Mouse (Mus musculus): ENCODE results near the gene Dus1l. TPM values are rescaled to one million over a fixed set of nuclear protein-coding genes. Genes with fewer than 3 reads are reported as not detected.
"Not testable (repeated sequence)": the region's sequence is repeated elsewhere in the genome, so short reads cannot be mapped to it uniquely, and the experiment has no call there.

Dus1l gene
- total and polyA plus RNA-seq, 2 experiments from 2014 or later, result 40.2 to 47.1 TPM

- DNase-seq (ENCODE audit: low spot score) (no peak), ATAC-seq (ENCODE audit: insufficient read depth, low read depth) (no peak)
- TF ChIP-seq EP300 (IDR thresholded peaks at IDR 0.05; ENCODE audit: low read depth) (no peak), CTCF (IDR thresholded peaks at IDR 0.05; ENCODE audit: low read depth) (no peak)
- no peak overlapping the region for H3K4me2 ChIP-seq (ENCODE audit: low read depth, low read length)
- H3K4me3 ChIP-seq (ENCODE audit: low read depth, low read length), result no peak overlapping the region
- peak overlapping the region; percentile 51; the same call in 1 of the 2 replicates for H3K27ac ChIP-seq (ENCODE audit: low read depth)
- WGBS, result 68% methylated on average over 6 of the region's 6 CpGs
- H3K4me1 ChIP-seq (ENCODE audit: control insufficient read depth, insufficient read depth), result peaks cover 7% of the 10 kb centered on the region; the same call in 1 of the 2 replicates
- no peaks in the 10 kb centered on the region for H3K36me3 ChIP-seq (replicated peaks; ENCODE audit: control insufficient read depth, insufficient read depth, low read length)
- H3K9ac ChIP-seq (replicated peaks; ENCODE audit: low read depth, low read length), result no peak overlapping the region
- no peaks in the 10 kb centered on the region for H3K9me3 ChIP-seq (replicated peaks; ENCODE audit: control insufficient read depth, low read length)
- H3K27me3 ChIP-seq (ENCODE audit: control insufficient read depth, insufficient read depth, low read length), result no peaks in the 10 kb centered on the region
Observed at GRCm38 (mm10) chr11:120799316-120799890, 3.2 kb upstream of the Dus1l start.

DNA sequence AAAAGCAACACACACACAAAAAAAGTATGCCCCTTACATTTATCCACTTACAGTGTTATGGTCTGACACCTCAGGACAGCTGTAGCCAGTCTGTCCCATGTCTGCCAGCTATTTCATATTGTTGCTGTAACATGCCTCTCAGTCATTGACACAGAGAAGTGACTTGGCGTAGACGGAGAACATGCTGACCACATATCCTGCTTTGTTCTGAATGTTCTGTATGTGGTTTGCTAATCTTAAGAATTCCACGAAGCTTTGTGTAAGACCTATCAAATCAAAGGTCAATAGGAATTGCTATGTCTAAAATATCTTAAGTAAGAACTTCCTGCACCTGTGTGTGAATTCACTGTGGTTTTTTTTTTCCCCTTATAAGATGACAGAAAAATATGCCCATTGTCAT is 2.0 kb upstream of the Dus1l start:
- no peaks in the 10 kb centered on the region for H3K27me3 ChIP-seq (ENCODE audit: control insufficient read depth, insufficient read depth, low read length)
- 66% methylated on average over 3 of the region's 3 CpGs for WGBS
- no peak overlapping the region for H3K4me2 ChIP-seq (ENCODE audit: low read depth, low read length)
- H3K36me3 ChIP-seq (replicated peaks; ENCODE audit: control insufficient read depth, insufficient read depth, low read length), result peaks cover 6% of the 10 kb centered on the region
- no peak overlapping the region for H3K4me3 ChIP-seq (ENCODE audit: low read depth, low read length)
- no peak for DNase-seq (ENCODE audit: low spot score)
- H3K27ac ChIP-seq (ENCODE audit: low read depth), result no peak overlapping the region
- no peaks in the 10 kb centered on the region for H3K9me3 ChIP-seq (replicated peaks; ENCODE audit: control insufficient read depth, low read length)
- no peak for ATAC-seq (ENCODE audit: insufficient read depth, low read depth)
- TF ChIP-seq EP300 (IDR thresholded peaks at IDR 0.05; ENCODE audit: low read depth) (no peak), CTCF (IDR thresholded peaks at IDR 0.05; ENCODE audit: low read depth) (no peak)
- no peak overlapping the region for H3K9ac ChIP-seq (replicated peaks; ENCODE audit: low read depth, low read length)
- H3K4me1 ChIP-seq (ENCODE audit: control insufficient read depth, insufficient read depth), result peaks cover 7% of the 10 kb centered on the region; the same call in 1 of the 2 replicates

- no peak overlapping the region; the same call in 1 of the 2 replicates for H3K4me2 ChIP-seq (ENCODE audit: low read depth, low read length)
- TF ChIP-seq EP300 (IDR thresholded peaks at IDR 0.05; ENCODE audit: low read depth) (no peak), CTCF (IDR thresholded peaks at IDR 0.05; ENCODE audit: low read depth) (no peak)
- WGBS, result 12% methylated on average over 8 of the region's 8 CpGs
- H3K27ac ChIP-seq (ENCODE audit: low read depth), result peak overlapping the region; percentile 85
- peak overlapping the region; percentile 94; the same call in 1 of the 2 replicates for H3K9ac ChIP-seq (replicated peaks; ENCODE audit: low read depth, low read length)
- H3K36me3 ChIP-seq (replicated peaks; ENCODE audit: control insufficient read depth, insufficient read depth, low read length), result peaks cover 20% of the 10 kb centered on the region
- no peaks in the 10 kb centered on the region for H3K9me3 ChIP-seq (replicated peaks; ENCODE audit: control insufficient read depth, low read length)
- ATAC-seq (ENCODE audit: insufficient read depth, low read depth) (peak; percentile 5; the same call in 1 of the 2 replicates), DNase-seq (ENCODE audit: low spot score) (no peak)
- H3K4me3 ChIP-seq (ENCODE audit: low read depth, low read length), result peak overlapping the region; percentile 94
- H3K4me1 ChIP-seq (ENCODE audit: control insufficient read depth, insufficient read depth), result peaks cover 7% of the 10 kb centered on the region; the same call in 1 of the 2 replicates
- H3K27me3 ChIP-seq (ENCODE audit: control insufficient read depth, insufficient read depth, low read length), result no peaks in the 10 kb centered on the region
Observed at GRCm38 (mm10) chr11:120796614-120796946, 377 bp upstream of the Dus1l start.

DNA sequence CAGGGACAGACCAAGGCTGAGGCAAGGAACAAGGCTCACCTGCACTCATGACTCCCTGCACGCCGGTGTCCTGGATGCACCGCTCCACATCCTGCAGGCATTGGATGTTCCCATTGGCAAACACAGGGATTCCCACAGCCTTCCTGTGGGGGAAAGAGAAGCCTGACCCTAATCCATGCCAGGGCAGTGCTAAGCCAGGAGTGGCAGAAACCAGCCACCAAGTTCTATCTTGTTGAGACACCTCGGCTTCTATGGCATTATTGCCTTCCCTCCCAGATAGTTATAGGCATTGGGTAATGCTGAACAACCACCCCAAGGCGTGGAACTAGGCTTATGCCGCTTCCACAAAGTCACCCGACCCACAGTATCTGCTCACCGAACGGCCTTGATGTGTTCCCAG is 3.6 kb downstream of the Dus1l start:
- Histone ChIP-seq H3K27me3 (ENCODE audit: control insufficient read depth, insufficient read depth, low read length) (no peaks in the 10 kb centered on the region), H3K4me2 (ENCODE audit: low read depth, low read length) (no peak overlapping the region), H3K9ac (replicated peaks; ENCODE audit: low read depth, low read length) (no peak overlapping the region), H3K9me3 (replicated peaks; ENCODE audit: control insufficient read depth, low read length) (no peaks in the 10 kb centered on the region), H3K4me3 (ENCODE audit: low read depth, low read length) (no peak overlapping the region), H3K27ac (ENCODE audit: low read depth) (no peak overlapping the region), H3K4me1 (ENCODE audit: control insufficient read depth, insufficient read depth) (peaks cover 7% of the 10 kb centered on the region; the same call in 1 of the 2 replicates), H3K36me3 (replicated peaks; ENCODE audit: control insufficient read depth, insufficient read depth, low read length) (peaks cover 56% of the 10 kb centered on the region)
- TF ChIP-seq CTCF (IDR thresholded peaks at IDR 0.05; ENCODE audit: low read depth) (no peak), EP300 (IDR thresholded peaks at IDR 0.05; ENCODE audit: low read depth) (no peak)
- 95% methylated on average over 9 of the region's 9 CpGs for WGBS
- no peak for DNase-seq (ENCODE audit: low spot score)
- ATAC-seq (ENCODE audit: insufficient read depth, low read depth), result no peak

DNA sequence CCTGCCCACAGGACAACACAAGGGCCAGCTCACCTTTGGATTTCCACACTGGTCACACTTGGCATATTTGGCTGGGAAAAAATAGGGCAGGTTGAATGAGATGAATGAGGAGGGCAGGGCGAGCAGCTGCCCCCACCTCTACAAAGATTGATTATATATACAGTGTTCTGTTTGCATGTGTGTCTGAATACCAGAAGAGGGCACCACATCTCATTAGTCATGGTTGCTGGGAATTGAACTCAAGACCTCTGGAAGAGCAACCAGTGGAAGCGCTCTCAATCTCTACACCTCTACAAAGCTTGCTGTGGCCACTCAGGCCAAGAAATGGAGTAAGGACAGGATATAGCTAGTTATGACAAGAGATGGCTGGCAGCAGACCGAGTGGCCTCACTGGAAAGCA is 6.4 kb downstream of the Dus1l start:
- Histone ChIP-seq H3K9ac (replicated peaks; ENCODE audit: low read depth, low read length) (no peak overlapping the region), H3K4me3 (ENCODE audit: low read depth, low read length) (no peak overlapping the region), H3K4me1 (ENCODE audit: control insufficient read depth, insufficient read depth) (peaks cover 7% of the 10 kb centered on the region), H3K4me2 (ENCODE audit: low read depth, low read length) (no peak overlapping the region), H3K36me3 (replicated peaks; ENCODE audit: control insufficient read depth, insufficient read depth, low read length) (peaks cover 67% of the 10 kb centered on the region), H3K9me3 (replicated peaks; ENCODE audit: control insufficient read depth, low read length) (no peaks in the 10 kb centered on the region), H3K27ac (ENCODE audit: low read depth) (no peak overlapping the region), H3K27me3 (ENCODE audit: control insufficient read depth, insufficient read depth, low read length) (no peaks in the 10 kb centered on the region)
- no peak for DNase-seq (ENCODE audit: low spot score)
- 84% methylated on average over 3 of the region's 3 CpGs for WGBS
- no peak for ATAC-seq (ENCODE audit: insufficient read depth, low read depth)
- TF ChIP-seq EP300 (IDR thresholded peaks at IDR 0.05; ENCODE audit: low read depth) (no peak), CTCF (IDR thresholded peaks at IDR 0.05; ENCODE audit: low read depth) (no peak)

- H3K4me1 ChIP-seq (ENCODE audit: control insufficient read depth, insufficient read depth), result peaks cover 8% of the 10 kb centered on the region
- WGBS, result 87% methylated on average over 4 of the region's 4 CpGs
- H3K27me3 ChIP-seq (ENCODE audit: control insufficient read depth, insufficient read depth, low read length), result no peaks in the 10 kb centered on the region
- no peak overlapping the region for H3K4me2 ChIP-seq (ENCODE audit: low read depth, low read length)
- no peak overlapping the region for H3K9ac ChIP-seq (replicated peaks; ENCODE audit: low read depth, low read length)
- no peak overlapping the region for H3K4me3 ChIP-seq (ENCODE audit: low read depth, low read length)
- no peaks in the 10 kb centered on the region for H3K9me3 ChIP-seq (replicated peaks; ENCODE audit: control insufficient read depth, low read length)
- peaks cover 67% of the 10 kb centered on the region for H3K36me3 ChIP-seq (replicated peaks; ENCODE audit: control insufficient read depth, insufficient read depth, low read length)
- H3K27ac ChIP-seq (ENCODE audit: low read depth), result no peak overlapping the region
- DNase-seq (ENCODE audit: low spot score) (no peak), ATAC-seq (ENCODE audit: insufficient read depth, low read depth) (no peak)
- TF ChIP-seq CTCF (IDR thresholded peaks at IDR 0.05; ENCODE audit: low read depth) (no peak), EP300 (IDR thresholded peaks at IDR 0.05; ENCODE audit: low read depth) (no peak)
Observed at GRCm38 (mm10) chr11:120789355-120789754, 6.8 kb downstream of the Dus1l start.

- H3K27me3 ChIP-seq (ENCODE audit: control insufficient read depth, insufficient read depth, low read length); H3K9ac ChIP-seq (replicated peaks; ENCODE audit: low read depth, low read length); ATAC-seq (ENCODE audit: insufficient read depth, low read depth); H3K27ac ChIP-seq (ENCODE audit: low read depth); H3K9me3 ChIP-seq (replicated peaks; ENCODE audit: control insufficient read depth, low read length); H3K4me3 ChIP-seq (ENCODE audit: low read depth, low read length); DNase-seq (ENCODE audit: low spot score); H3K4me2 ChIP-seq (ENCODE audit: low read depth, low read length): not testable (repeated sequence)
- Histone ChIP-seq H3K36me3 (replicated peaks; ENCODE audit: control insufficient read depth, insufficient read depth, low read length) (peaks cover 63% of the 10 kb centered on the region), H3K4me1 (ENCODE audit: control insufficient read depth, insufficient read depth) (peaks cover 11% of the 10 kb centered on the region)
- 80% methylated on average over 9 of the region's 10 CpGs for WGBS
Observed at GRCm38 (mm10) chr11:120788460-120788859, 7.7 kb downstream of the Dus1l start.

Data from heart, postnatal 0 days (tissue).